Mouse (Mus musculus) spleen, postnatal 10 days (tissue): ENCODE measurements around the gene 4833427G06Rik.

Experiments
- DNase-seq, 2 experiments: peaks; one replicate each; pipeline ENCODE4 v3.0.0; 2021 to 2022; ENCODE audit warnings: low spot score in 2 of 2

Gene 4833427G06Rik

DNA sequence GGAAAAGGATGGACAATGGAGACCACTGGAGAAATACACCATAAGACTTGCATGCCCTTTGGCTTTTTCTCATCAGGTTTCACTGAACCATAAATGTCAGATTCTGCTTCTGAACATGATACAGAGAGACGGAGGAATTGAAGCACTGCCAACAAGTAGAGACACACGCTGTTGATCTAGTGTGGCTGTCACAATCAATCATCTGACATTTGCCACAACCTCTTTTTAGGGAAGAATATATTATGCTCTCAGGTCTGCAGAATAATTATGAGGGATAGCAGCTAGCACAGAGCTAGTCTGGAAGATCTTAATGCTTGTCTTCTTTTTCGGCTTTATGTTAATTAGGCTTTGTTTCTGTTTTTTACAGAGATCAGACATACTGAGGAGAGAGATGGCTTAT, 33.7 kb downstream of the 4833427G06Rik start:
- DNase-seq: no peak

DNA sequence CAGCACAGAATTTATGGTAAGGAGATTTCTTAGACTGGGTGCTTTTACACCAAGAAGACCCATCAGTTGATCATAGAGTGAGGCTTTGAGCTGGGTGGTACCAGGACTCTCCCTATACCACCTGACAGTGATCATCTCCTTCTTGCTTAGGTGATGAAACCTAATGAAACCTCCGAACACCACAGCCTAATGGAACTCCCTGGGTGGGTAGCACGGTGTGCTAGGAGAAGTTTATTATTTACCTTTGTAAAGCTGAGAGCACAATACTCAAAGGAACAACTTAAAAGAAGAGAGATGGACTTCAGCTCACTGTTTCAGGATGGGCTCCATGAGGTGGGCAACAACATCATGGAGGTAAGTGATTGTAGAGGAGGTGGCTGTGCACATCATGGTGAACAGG, 41.3 kb downstream of the 4833427G06Rik start, which contains the start of gene Btg4:
TSS of gene Btg4 (plus strand) at position 301 of the 400 bp plus-strand sequence.
- no peak for DNase-seq

DNA sequence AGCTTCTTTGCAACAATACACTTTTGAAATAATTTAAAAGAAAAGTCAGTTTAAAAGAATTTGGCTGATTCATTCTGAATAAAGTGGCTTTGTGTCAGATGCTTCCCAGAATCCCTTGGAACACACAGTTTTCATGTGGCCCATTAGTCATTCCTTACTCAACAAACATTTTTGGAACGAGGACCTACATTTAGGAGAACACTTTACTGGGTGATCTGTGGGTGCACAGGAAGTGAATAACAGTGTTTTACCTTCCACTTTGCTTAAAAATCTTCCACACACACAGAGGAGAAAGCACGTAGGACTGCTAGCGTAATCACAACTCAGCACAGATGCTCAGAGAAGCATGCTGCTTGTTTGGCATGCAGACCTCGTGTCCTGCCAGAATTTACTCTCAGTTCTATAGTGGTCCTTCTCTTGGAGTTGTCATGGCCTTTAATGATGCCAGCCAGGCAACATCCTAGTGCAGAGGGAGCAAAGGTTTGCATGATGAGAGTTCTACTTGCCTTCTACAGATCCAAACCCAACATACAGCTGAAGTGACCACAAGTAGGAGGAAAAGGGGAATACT, 42.8 kb downstream of the 4833427G06Rik start:
- no peak for DNase-seq

DNA sequence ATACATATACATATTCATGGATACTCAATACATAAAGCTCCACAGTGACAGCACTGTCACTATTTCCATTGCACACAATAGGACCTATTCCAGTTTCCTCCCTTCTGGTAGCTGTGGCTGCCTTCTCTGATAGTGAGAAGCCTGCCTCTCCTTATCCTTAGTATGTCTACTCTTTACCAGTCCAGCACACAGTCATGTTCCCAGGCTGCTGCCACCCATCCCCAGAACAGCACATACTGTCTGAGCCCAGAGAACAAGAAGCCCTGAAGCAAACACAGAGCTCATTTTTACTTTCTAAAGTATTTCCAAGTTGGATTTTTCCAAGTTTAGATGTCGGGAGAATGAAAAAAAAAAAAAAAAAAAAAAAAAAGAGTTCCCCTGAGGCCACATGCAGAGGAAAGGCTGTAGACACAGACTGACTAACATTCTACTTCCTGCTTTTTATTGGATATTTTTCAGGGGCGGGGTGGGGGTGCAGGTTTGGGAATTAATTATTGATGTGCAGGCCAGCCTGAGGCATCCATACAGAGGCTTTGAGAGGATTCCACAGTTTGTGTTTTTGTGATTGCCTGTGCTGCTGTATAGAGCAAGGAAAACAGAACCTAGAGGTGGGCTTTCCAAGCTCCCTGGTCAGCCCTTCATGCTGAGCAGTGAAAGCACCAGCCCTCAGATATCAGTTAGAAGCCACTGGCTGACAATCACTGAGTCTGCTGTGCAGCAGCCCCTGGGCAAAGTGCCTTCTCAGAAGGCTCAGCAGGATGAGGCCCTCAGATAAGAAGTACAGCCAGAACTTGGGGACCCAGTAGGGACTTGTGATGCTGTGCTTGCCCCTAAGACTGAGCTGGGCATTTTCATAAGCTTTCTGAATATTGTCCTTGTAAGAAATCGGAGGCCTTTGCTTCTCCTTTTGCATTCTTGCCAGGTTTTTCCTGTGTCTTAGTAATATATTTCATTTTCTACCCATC, 45.2 kb downstream of the 4833427G06Rik start:
- DNase-seq: no peak

DNA sequence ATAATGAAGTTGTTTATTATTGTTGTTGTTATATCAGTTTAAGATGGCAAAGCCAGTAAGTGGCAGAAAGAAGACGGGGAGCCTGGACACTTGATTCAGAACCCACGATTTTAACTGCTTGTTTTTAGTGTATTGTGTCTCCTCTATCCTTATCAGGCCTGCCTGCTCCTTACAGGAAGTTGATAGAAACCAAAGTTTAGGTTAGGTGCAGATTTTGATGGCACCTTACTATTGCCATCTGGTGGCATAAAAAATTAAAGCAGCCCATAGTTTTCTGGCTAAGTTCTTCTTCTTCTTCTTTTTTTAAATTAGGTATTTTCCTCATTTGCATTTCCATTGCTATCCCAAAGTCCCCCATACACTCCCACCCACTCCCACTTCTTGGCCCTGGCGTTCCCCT, 49.7 kb downstream of the 4833427G06Rik start:
- no peak for DNase-seq

- no peak for DNase-seq
These were observed 59.7 kb downstream of the 4833427G06Rik start for GRCm38 (mm10) chr9:51042136-51042535.

GRCm38 (mm10) chr9:51041491-51041980, 60.3 kb downstream of the 4833427G06Rik start:
- DNase-seq: no peak

DNA sequence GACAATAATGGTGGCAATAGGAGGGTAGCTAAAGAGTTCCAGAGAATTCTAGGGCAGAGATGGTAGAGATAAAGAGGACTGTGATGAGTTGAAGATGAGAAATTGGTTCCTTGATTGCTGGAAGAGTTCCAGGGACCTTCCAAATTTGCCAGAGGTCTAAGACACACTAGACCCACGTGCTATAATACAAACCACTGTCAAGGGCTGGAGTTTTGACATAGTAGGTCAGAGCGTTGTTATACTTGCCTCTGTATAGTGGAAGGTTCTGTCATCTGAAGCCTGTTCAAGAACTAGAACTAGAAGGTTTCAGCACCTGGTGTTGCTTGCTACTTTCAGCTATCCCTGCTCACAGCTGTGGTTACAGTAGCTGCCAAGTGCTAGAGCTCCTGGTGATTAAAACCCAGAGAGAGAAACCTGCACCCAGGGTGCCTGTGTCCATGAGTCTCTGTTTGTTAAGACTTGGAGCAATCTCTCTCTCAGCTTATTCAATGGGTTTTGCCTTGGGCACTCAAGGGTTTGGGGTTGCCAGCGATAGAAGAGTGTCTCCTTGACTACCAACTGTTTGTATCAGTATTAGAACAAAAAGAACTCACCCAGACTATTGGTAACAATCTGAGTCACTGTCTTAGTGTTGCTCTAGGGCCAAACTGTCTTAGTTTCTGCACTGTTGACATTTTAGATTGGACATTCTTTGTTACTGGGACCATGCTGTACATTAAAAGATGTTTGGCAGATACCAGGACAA, 68.9 kb downstream of the 4833427G06Rik start:
- DNase-seq: no peak

- DNase-seq: no peak
These were observed 69.6 kb downstream of the 4833427G06Rik start for GRCm38 (mm10) chr9:51032291-51032690.

DNA sequence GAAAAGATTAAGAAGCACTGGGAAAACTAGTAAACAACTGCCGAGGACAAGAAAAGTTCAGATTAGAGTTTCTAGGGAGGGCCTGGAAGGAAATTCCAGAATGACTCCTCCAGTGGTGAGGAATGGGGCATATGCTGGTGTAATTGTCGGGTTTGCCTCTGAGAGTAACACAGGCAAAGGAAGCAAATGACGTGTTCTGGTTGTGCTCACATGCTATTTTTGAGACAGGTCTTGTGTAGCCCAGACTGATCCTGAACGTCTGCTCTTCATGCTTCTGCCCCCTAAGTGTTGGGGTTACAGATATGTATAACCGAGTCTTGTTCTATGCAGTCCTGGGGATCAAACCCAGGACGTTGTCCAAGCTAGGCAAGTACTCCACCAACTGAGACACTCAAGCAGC, 70.3 kb downstream of the 4833427G06Rik start:
- no peak for DNase-seq
